Mouse (Mus musculus) ovary, adult 10 weeks (tissue): ENCODE results near the gene Olfr492. TPM values are rescaled to one million over a fixed set of nuclear protein-coding genes. Genes with fewer than 3 reads are reported as not detected.

Experiments used
- polyA plus RNA-seq: library from polyadenylated mRNA; stranded (reverse); fragments of 350-450 nt; fragmentation: Illumina TruSeq; extraction: RNeasy Lipid Tissue Mini Kit (QIAGEN cat#74804); gene quantifications from one replicate; pipeline ENCODE4 v1.2.3, GENCODE M21; 2014

The Olfr492 gene
- not detected for polyA plus RNA-seq

DNA sequence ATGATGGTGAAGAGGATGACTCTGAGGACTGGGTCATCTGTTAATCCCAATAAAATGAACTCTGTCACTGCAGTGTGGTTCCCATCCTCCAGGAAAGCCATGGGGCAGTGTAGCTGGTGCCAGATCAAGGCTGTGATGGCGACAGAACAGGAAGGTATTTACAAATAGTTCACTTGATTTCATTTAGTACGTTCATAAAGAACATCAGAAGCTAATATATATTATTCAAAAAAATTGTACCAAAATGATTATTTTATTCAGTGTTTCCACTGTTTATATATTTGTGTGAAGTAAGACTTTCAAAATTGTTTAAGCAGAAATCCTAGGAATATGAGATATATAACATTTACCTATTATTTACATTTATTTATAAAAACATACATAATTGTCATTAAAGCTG is at the start of gene Olfr492:
Gene Olfr492, minus strand, starts transcription at position 101 of the 400 bp plus-strand sequence.

DNA sequence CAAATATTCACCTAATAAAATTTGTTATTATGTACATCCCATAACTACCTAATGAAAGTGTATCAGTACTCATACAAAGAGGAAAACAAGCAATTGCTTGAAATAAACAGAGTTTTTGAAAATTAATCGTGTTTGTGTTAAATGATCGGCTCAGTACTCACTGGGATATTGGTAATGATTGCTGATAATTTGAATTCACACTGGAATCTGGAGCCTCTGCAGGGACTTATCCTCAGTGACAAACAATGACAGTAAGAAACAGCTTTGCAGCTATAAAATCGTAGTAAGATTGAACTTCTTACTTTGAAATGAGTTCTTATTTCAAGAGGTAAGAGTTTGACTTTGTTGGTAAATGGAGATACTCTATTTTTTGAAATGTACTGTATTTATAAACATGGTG is 41.6 kb upstream of the Olfr492 start, which contains the start of gene Olfr494:
Gene Olfr494, plus strand, starts transcription at position 301 of the 400 bp plus-strand sequence.

DNA sequence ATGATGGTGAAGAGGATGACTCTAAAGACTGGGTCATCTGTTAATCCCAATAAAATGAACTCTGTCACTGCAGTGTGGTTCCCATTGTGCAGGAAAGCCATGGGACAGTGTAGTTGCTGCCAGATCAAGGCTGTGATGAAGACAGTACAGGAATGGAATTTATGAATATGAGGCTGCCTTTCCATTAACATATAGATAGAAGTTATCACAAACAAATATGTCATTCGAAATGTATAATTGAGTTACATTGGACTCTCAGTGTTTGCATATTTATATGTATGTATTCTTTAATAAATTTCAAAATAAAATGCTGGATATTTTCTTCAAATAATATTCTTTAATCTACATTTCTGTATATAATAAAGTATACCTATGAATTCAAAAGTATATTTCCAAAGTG is 23.4 kb upstream of the Olfr492 start, which contains the start of gene Olfr493:
Gene Olfr493, minus strand, starts transcription at position 101 of the 400 bp plus-strand sequence.

DNA sequence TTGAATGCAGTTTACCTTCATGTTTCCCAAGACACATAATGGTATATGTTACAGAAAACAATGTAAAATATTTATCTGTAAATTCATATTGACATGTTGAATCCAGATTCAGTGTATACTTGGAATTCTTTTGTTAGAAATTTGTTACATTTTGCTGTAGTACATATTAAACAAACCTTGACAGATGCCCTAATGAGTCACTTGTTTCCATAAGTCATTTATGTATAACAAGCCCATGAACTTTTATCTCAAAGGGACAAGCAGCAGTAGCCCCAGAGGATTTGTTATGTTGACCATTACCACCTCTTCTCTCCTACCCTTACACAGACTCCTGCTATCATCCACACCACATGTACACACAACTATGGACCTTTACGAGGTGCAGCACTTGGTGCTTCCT is 10.3 kb downstream of the Olfr492 start, which contains the start of gene Olfr491:
Gene Olfr491, plus strand, starts transcription at position 301 of the 400 bp plus-strand sequence.

DNA sequence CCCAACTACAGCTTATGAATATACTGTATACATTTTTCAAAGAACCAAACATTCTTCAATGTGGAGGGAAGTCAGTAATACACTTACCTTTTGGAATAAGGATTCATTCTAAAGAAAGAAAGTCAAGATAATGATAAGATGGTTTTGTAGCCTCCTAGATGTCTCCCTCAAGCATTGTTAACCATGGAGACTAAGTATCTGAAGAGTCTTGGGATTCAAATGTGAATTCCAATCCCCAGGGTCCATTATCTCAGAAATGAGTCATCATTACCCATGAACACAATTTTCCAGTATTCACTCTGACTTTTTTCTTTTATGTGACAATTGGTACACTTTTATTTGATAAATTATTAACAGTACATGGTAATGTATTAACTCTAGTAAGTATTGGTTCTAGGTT is 34.6 kb downstream of the Olfr492 start, which contains the start of gene Olfr490:
Gene Olfr490, minus strand, starts transcription at position 101 of the 400 bp plus-strand sequence.

Other genes starting within 250 kb of the Olfr492 start
- not detected for gene Olfr481, start 243.8 kb downstream of the Olfr492 start, polyA plus RNA-seq
- not detected for gene Olfr482, start 226.1 kb downstream of the Olfr492 start, polyA plus RNA-seq
- gene Olfr483, start 222.8 kb downstream of the Olfr492 start, polyA plus RNA-seq = not detected
- not detected for gene Olfr484, start 196.2 kb downstream of the Olfr492 start, polyA plus RNA-seq
- gene Olfr485, start 163.8 kb downstream of the Olfr492 start, polyA plus RNA-seq = not detected
- gene Olfr486, start 150.9 kb downstream of the Olfr492 start, polyA plus RNA-seq = not detected
- not detected for gene Olfr487, start 109.0 kb downstream of the Olfr492 start, polyA plus RNA-seq
- not detected for gene Olfr488, start 65.3 kb downstream of the Olfr492 start, polyA plus RNA-seq
- not detected for gene Olfr490, start 34.7 kb downstream of the Olfr492 start, polyA plus RNA-seq
- not detected for gene Olfr491, start 10.2 kb downstream of the Olfr492 start, polyA plus RNA-seq
- gene Olfr493, start 23.3 kb upstream of the Olfr492 start, polyA plus RNA-seq = not detected
- not detected for gene Olfr494, start 41.7 kb upstream of the Olfr492 start, polyA plus RNA-seq
- gene Olfr495, start 69.5 kb upstream of the Olfr492 start, polyA plus RNA-seq = not detected
- not detected for gene Olfr497, start 96.7 kb upstream of the Olfr492 start, polyA plus RNA-seq
- gene Olfr498, start 141.7 kb upstream of the Olfr492 start, polyA plus RNA-seq = not detected
- not detected for gene Olfr502, start 201.4 kb upstream of the Olfr492 start, polyA plus RNA-seq
- gene Olfr503, start 220.9 kb upstream of the Olfr492 start, polyA plus RNA-seq = not detected
- gene Olfr504, start 242.1 kb upstream of the Olfr492 start, polyA plus RNA-seq = not detected